Mouse (Mus musculus) megakaryocyte, embryonic 14.5 days (primary cell): ENCODE results near the gene 3100002H09Rik.

Experiments used
- FLI1 ChIP-seq: IDR thresholded peaks from 2 replicates; pipeline ENCODE4 v1.6.1; 2012; ENCODE audit warnings: low read length, inconsistent platforms, mixed read lengths
- GATA1 ChIP-seq: IDR thresholded peaks from 3 replicates; pipeline ENCODE4 v1.6.1; 2012; ENCODE audit warnings: mixed read lengths, low read length, inconsistent platforms, borderline replicate concordance

GRCm38 (mm10) chr4:124615986-124616385 lies 5.4 kb upstream of the 3100002H09Rik start:
- TF ChIP-seq GATA1, result no peak
- no peak for TF ChIP-seq FLI1
